Mouse (Mus musculus) liver, embryonic 14.5 days (tissue): Measurements from ENCODE around the gene Syt1. TPM values are rescaled to one million over a fixed set of nuclear protein-coding genes. Genes with fewer than 3 reads are reported as not detected.

Experiments used
- ATAC-seq: fragments of 200-750 bp; cut with Nextera tagmentation; 2 replicates; pipeline ENCODE4 v1.8.0; 2017; ENCODE audit warnings: moderate number of reproducible peaks, mild to moderate bottlenecking, moderate library complexity; ENCODE audit not compliant: insufficient read depth
- DNase-seq, 3 experiments: peaks; one replicate each; pipeline ENCODE4 v3.0.0-alpha.2; 2012 to 2013; ENCODE audit warnings: low read depth in 3 of 3, low spot score in 3 of 3
- H3K27ac ChIP-seq: fragments of 300-500 bp; sonication (generic); 2 replicates; pipeline ENCODE4 v1.5.1; 2014; ENCODE audit warnings: moderate library complexity, mild to moderate bottlenecking, control low read depth, inconsistent platforms
- H3K27me3 ChIP-seq: fragments of 300-500 bp; sonication (generic); 2 replicates; pipeline ENCODE4 v1.6.1; 2014; ENCODE audit warnings: mild to moderate bottlenecking, low read length, moderate library complexity; ENCODE audit not compliant: control insufficient read depth, insufficient read depth
- H3K36me3 ChIP-seq: fragments of 300-500 bp; sonication (generic); replicated peaks from 2 replicates; pipeline ENCODE4 v1.6.1; 2014; ENCODE audit warnings: low read depth; ENCODE audit not compliant: control insufficient read depth, insufficient read depth
- H3K4me1 ChIP-seq, 2 experiments: fragments of 200-500 bp in 1 of 2; fragments of 300-500 bp in 1 of 2; sonication (generic) in 1 of 2; replicated peaks; 2 replicates each; pipeline ENCODE4 v1.6.1; 2012 to 2014; ENCODE audit warnings: antibody characterized with exemption in 1 of 2, inconsistent platforms in 1 of 2, low read length in 1 of 2; ENCODE audit not compliant: control insufficient read depth in 2 of 2, insufficient read depth in 2 of 2
- H3K4me2 ChIP-seq: fragments of 300-500 bp; sonication (generic); 2 replicates; pipeline ENCODE4 v1.6.1; 2014; ENCODE audit warnings: low read depth, mild to moderate bottlenecking, control low read depth, moderate library complexity
- H3K4me3 ChIP-seq, 2 experiments: fragments of 200-500 bp in 1 of 2; fragments of 300-500 bp in 1 of 2; sonication (generic) in 1 of 2; 2 replicates each; pipeline ENCODE4 v1.5.1; 2012 to 2014; ENCODE audit warnings: low read depth in 2 of 2, low read length in 2 of 2, mild to moderate bottlenecking in 2 of 2, control low read depth in 1 of 2, inconsistent platforms in 1 of 2, moderate library complexity in 1 of 2; ENCODE audit not compliant: insufficient read depth in 1 of 2
- H3K9ac ChIP-seq: fragments of 300-500 bp; sonication (generic); replicated peaks from 2 replicates; pipeline ENCODE4 v1.6.1; 2014; ENCODE audit warnings: mild to moderate bottlenecking, control low read depth, moderate library complexity
- H3K9me3 ChIP-seq: fragments of 300-500 bp; sonication (generic); 2 replicates; pipeline ENCODE4 v1.6.1; 2016; ENCODE audit warnings: low read length, mixed read lengths; ENCODE audit not compliant: control insufficient read depth
- CTCF ChIP-seq: IDR thresholded peaks from 2 replicates; pipeline ENCODE4 v1.5.1; 2016; ENCODE audit warnings: antibody characterized with exemption, low read depth, control low read depth
- EP300 ChIP-seq: IDR thresholded peaks from 2 replicates; pipeline ENCODE4 v1.6.1; 2016; ENCODE audit warnings: antibody characterized with exemption, low read depth
- WGBS: fragments of 180-500 bp; shearing (Covaris S2); extraction: QIAGEN DNeasy Blood & Tissue Kit; methylation state at CpG from one replicate; pipeline ENCODE4 v1.1.7; 2014; ENCODE audit not compliant: insufficient replicate concordance; 5-methylcytosine and 5-hydroxymethylcytosine counted together
- polyA plus RNA-seq, 2 experiments: library from polyadenylated mRNA; depleted of rRNA in 1 of 2; stranded (reverse) in 1 of 2; unstranded in 1 of 2; fragments of >200 nt; fragmentation: Nextera tagmentation in 1 of 2; extraction: Ambion mirVana in 1 of 2; gene quantifications; 2 replicates each; pipeline versions ENCODE4 v1.2.1 to v1.2.3; 2012 to 2014

Gene Syt1
- polyA plus RNA-seq, 2 experiments = 0.02 to 0.04 TPM

DNA sequence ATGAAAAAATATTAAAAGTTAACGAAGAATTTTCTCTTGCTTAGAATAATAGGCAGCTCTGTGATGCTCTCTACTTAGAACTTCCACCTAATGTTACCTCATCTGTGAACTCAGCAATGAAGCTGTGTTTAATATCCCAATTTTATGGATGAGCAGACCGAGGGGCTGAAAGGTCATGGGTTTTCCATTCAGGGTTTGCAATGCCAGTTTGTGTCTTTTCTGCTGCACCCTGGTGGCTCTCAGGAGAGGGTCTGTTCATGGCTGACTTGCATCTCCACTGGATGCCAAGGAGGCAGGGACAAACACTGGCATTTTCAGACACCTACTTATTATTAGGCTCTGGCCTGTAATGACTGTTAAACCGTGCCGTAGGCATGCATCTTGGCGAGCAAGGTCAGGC is 439.7 kb downstream of the Syt1 start:
- no peaks in the 10 kb centered on the region for H3K4me1 ChIP-seq
- H3K27ac ChIP-seq = no peak overlapping the region
- TF ChIP-seq CTCF (no peak), EP300 (no peak)
- ATAC-seq (no peak), DNase-seq (no peak)
- no peak overlapping the region for H3K4me2 ChIP-seq
- H3K36me3 ChIP-seq = no peaks in the 10 kb centered on the region
- no peak overlapping the region for H3K9ac ChIP-seq
- H3K4me3 ChIP-seq = no peak overlapping the region
- no peaks in the 10 kb centered on the region for H3K27me3 ChIP-seq
- H3K9me3 ChIP-seq = no peaks in the 10 kb centered on the region
- 72% methylated on average over 5 of the region's 5 CpGs for WGBS

DNA sequence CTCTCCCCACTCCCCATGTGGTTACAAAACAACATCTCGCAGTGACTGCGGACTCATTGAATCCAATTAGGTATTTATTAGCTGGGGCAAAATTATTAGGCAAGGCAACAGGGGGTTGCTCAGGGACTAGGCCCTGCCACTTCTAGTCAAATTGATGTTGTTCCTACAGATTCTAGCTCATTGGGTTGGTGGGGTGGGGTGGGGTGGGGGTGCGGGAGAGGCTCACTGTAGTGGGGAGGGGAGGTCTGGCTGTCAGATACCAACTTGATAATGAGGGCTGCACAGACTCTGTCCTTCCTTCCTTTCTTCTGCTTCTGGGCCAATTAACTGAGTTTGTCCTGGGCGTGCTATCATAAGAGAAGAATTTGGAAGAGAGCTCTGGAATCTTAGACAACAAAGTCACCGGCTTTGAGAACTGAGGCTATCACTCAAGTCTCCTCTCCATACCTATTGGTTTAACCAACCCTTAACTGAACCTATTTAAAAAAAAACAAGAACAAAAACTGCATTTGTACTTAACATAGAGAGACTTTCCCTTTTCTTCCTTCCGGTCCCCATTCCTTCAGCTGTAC is 441.1 kb downstream of the Syt1 start:
- Histone ChIP-seq H3K4me2 (no peak overlapping the region), H3K9ac (no peak overlapping the region), H3K27me3 (no peaks in the 10 kb centered on the region), H3K27ac (no peak overlapping the region), H3K36me3 (no peaks in the 10 kb centered on the region), H3K9me3 (no peaks in the 10 kb centered on the region), H3K4me1 (no peaks in the 10 kb centered on the region), H3K4me3 (no peak overlapping the region)
- 83% methylated on average over 6 of the region's 6 CpGs for WGBS
- no peak for DNase-seq
- ATAC-seq = no peak
- TF ChIP-seq EP300 = no peak
- TF ChIP-seq CTCF = no peak

DNA sequence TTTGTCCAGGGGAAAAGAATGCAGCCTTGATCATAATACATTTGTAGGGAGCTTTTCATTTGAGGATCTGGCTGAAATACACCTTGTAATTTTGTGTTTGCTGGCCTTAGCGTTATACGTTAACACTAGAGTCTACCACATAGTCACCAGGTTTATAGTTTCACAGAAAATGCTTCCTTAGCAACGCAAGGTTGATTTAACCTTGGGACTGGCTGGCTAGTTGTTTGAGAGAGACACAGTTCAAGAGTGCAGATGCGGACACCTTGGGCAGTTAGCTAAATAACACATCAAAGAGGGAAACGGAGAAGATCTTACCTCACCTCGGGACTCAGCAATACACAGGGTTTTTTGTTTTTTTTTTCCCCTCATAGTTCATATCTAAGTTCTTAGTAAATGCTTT is 441.9 kb downstream of the Syt1 start:
- H3K9ac ChIP-seq = no peak overlapping the region
- no peaks in the 10 kb centered on the region for H3K4me1 ChIP-seq
- no peak overlapping the region for H3K4me3 ChIP-seq
- no peaks in the 10 kb centered on the region for H3K9me3 ChIP-seq
- WGBS = 70% methylated on average over 6 of the region's 6 CpGs
- no peak for TF ChIP-seq CTCF
- TF ChIP-seq EP300 = no peak
- no peak overlapping the region for H3K27ac ChIP-seq
- DNase-seq = no peak
- H3K27me3 ChIP-seq = no peaks in the 10 kb centered on the region
- no peak overlapping the region for H3K4me2 ChIP-seq
- ATAC-seq = no peak
- no peaks in the 10 kb centered on the region for H3K36me3 ChIP-seq

DNA sequence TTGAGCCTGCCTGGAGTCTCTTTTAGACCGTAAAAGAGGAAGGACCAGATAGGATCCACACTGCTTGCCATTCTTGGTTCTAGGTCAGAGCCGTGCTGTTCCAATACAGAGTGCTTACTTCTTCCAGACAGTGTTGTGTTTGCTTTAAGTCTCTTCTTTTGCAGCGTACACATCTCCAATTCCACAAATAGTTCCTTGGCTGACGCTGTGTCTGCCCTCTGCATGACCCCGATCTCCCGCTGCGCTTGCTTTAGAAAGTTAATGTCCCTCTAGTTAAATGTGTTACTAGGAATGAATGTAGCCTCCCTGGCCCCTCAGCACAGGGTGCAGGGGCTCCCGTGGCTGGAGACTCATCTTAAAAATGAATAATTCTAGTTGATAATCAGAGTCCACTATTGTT is 442.6 kb downstream of the Syt1 start:
- no peak; the same call in 1 of the 2 replicates for ATAC-seq
- Histone ChIP-seq H3K4me1 (no peaks in the 10 kb centered on the region), H3K9ac (no peak overlapping the region), H3K27ac (no peak overlapping the region), H3K4me3 (no peak overlapping the region), H3K27me3 (no peaks in the 10 kb centered on the region), H3K4me2 (no peak overlapping the region), H3K36me3 (no peaks in the 10 kb centered on the region), H3K9me3 (no peaks in the 10 kb centered on the region)
- 44% methylated on average over 8 of the region's 8 CpGs for WGBS
- TF ChIP-seq EP300 (no peak), CTCF (no peak)
- no peak for DNase-seq

DNA sequence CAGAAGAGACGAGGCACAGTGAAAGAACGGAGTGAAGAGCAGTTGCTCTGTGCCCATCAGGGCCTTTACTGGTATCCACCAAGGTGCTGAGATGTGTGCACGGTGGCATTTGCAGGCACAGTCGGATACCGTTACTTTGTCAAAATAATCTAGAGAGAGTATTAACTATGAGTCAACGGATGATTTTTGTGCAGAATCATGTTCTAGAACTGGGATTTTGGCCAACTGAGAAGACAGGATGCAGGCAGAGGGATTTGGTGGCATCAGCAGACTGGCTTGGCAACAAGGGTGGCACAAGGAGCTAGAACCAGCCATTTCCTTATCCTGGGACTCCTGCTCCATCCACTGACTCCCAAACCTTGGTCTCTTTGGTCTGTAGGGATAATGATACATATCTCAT is 443.3 kb downstream of the Syt1 start:
- Histone ChIP-seq H3K4me1 (no peaks in the 10 kb centered on the region), H3K9me3 (no peaks in the 10 kb centered on the region), H3K27me3 (no peaks in the 10 kb centered on the region), H3K27ac (no peak overlapping the region), H3K36me3 (no peaks in the 10 kb centered on the region), H3K9ac (no peak overlapping the region), H3K4me2 (no peak overlapping the region), H3K4me3 (no peak overlapping the region)
- 73% methylated on average over 6 of the region's 6 CpGs for WGBS
- TF ChIP-seq EP300 (no peak), CTCF (no peak)
- DNase-seq (no peak), ATAC-seq (no peak)

DNA sequence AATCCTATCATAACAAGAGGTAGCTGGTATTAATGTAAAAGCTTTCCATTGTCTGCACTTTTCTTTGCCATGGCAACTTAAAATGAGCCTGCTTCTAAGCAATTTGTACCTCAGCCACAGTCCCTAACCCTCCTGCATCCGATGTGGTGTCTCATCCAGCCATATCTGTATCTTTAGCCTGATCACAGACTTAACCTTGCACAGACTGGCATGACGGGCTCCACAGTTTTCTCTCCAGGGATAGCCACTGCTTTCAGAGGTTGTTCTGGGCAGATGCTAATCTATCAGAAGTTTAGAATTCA is 451.2 kb downstream of the Syt1 start:
- no peak for ATAC-seq
- H3K9me3 ChIP-seq = no peaks in the 10 kb centered on the region
- DNase-seq = no peak
- 58% methylated on average over 2 of the region's 2 CpGs for WGBS
- no peaks in the 10 kb centered on the region for H3K4me1 ChIP-seq
- H3K4me3 ChIP-seq = no peak overlapping the region
- H3K4me2 ChIP-seq = no peak overlapping the region
- no peak overlapping the region for H3K27ac ChIP-seq
- no peaks in the 10 kb centered on the region for H3K36me3 ChIP-seq
- no peak overlapping the region for H3K9ac ChIP-seq
- no peak for TF ChIP-seq EP300
- no peak for TF ChIP-seq CTCF
- no peaks in the 10 kb centered on the region for H3K27me3 ChIP-seq
